Mouse (Mus musculus): ENCODE measurements around the gene Ces2a.

GRCm38 (mm10) chr8:104698556-104698955 is 35.2 kb upstream of the Ces2a start:
- TF ChIP-seq POLR2A (IDR thresholded peaks at IDR 0.05; ENCODE audit: low read depth, low read length) (no peak), CTCF (IDR thresholded peaks at IDR 0.05; ENCODE audit: borderline replicate concordance, insufficient read depth, low read length) (no peak)

Measured in embryonic fibroblast, embryonic 13.5 days (primary cell).